Mouse (Mus musculus) MEL (cell line): Measurements from ENCODE around the gene Glrx3.

Experiments
- CTCF ChIP-seq, 3 experiments: IDR thresholded peaks in 2 of 3; conservative IDR thresholded peaks in 1 of 3; 2 replicates each; pipeline ENCODE4 v1.5.1; 2011 to 2012; ENCODE audit warnings: low read length in 3 of 3, low read depth in 2 of 3, mild to moderate bottlenecking in 2 of 3, improper control_type of control experiment in 1 of 3, inconsistent platforms in 1 of 3, mixed read lengths in 1 of 3, moderate library complexity in 1 of 3; ENCODE audit not compliant: control insufficient read depth in 1 of 3, insufficient read depth in 1 of 3, poor library complexity in 1 of 3, severe bottlenecking in 1 of 3
- E2F4 ChIP-seq: IDR thresholded peaks from 2 replicates; pipeline ENCODE4 v1.6.1; 2011; ENCODE audit warnings: low read depth, low read length, improper control_type of control experiment, borderline replicate concordance
- EP300 ChIP-seq, 2 experiments: IDR thresholded peaks; 2 replicates each; pipeline ENCODE4 v1.6.1; 2011; ENCODE audit warnings: improper control_type of control experiment in 2 of 2, low read length in 2 of 2, low read depth in 1 of 2, mild to moderate bottlenecking in 1 of 2
- MEF2A ChIP-seq: IDR thresholded peaks from 2 replicates; pipeline ENCODE4 v1.6.1; 2014; ENCODE audit warnings: low read depth, mild to moderate bottlenecking, inconsistent platforms, low read length, improper control_type of control experiment; ENCODE audit not compliant: poor library complexity, insufficient replicate concordance, severe bottlenecking; ENCODE audit errors: extremely low read depth
- POLR2A ChIP-seq, 2 experiments: IDR thresholded peaks; 2 replicates each; pipeline ENCODE4 v1.6.1; 2011 to 2012; ENCODE audit warnings: low read length in 2 of 2, mild to moderate bottlenecking in 2 of 2, control low read depth in 1 of 2, improper control_type of control experiment in 1 of 2, low read depth in 1 of 2, moderate library complexity in 1 of 2; ENCODE audit not compliant: control insufficient read depth in 1 of 2, insufficient read depth in 1 of 2, poor library complexity in 1 of 2
- RAD21 ChIP-seq: IDR thresholded peaks from 2 replicates; pipeline ENCODE4 v1.6.1; 2011; ENCODE audit warnings: mild to moderate bottlenecking, low read depth, low read length, improper control_type of control experiment
- SMC3 ChIP-seq: IDR thresholded peaks from 2 replicates; pipeline ENCODE4 v1.6.1; 2011; ENCODE audit warnings: low read depth, low read length, improper control_type of control experiment
- TAL1 ChIP-seq: IDR thresholded peaks from 2 replicates; pipeline ENCODE4 v1.6.1; 2012; ENCODE audit warnings: mild to moderate bottlenecking, inconsistent platforms, low read length, moderate library complexity, mixed read lengths
- ZC3H11A ChIP-seq: IDR thresholded peaks from 2 replicates; pipeline ENCODE4 v1.6.1; 2012; ENCODE audit warnings: low read depth, mild to moderate bottlenecking, inconsistent platforms, low read length, improper control_type of control experiment
- ZKSCAN1 ChIP-seq: IDR thresholded peaks from 2 replicates; pipeline ENCODE4 v1.6.1; 2012; ENCODE audit warnings: low read depth, mild to moderate bottlenecking, inconsistent platforms, low read length, improper control_type of control experiment, moderate library complexity

GRCm38 (mm10) chr7:137478621-137478982, 41.2 kb downstream of the Glrx3 start:
- TF ChIP-seq E2F4 (no peak), SMC3 (no peak), CTCF (IDR thresholded peaks at IDR 0.05 in 2 of 3, conservative IDR thresholded peaks at IDR 0.05 in 1 of 3; ENCODE audit: control insufficient read depth in 1 of 3, insufficient read depth in 1 of 3, low read depth in 2 of 3, low read length in 3 of 3, poor library complexity in 1 of 3, severe bottlenecking in 1 of 3) (no peak), MEF2A (no peak), RAD21 (no peak), ZC3H11A (no peak), POLR2A (IDR thresholded peaks at IDR 0.05; ENCODE audit: control insufficient read depth in 1 of 2, insufficient read depth in 1 of 2, low read depth in 1 of 2, low read length in 2 of 2, poor library complexity in 1 of 2) (no peak), ZKSCAN1 (no peak), EP300 (IDR thresholded peaks at IDR 0.05; ENCODE audit: low read depth in 1 of 2, low read length in 2 of 2) (no peak), TAL1 (no peak)
